Mouse (Mus musculus): ENCODE results near the gene Zfp879.
A peak's percentile ranks its signal among the peaks of the same experiment; 100 is the strongest.

Gene Zfp879

GRCm38 (mm10) chr11:50841023-50841735, at the start of gene Zfp879:
TSS of gene Zfp879 (minus strand) at chr11:50841552.
- peak; percentile 92 for DNase-seq (ENCODE audit: low spot score)

GRCm38 (mm10) chr11:50887390-50888128, 46.2 kb upstream of the Zfp879 start, which contains the start of gene Zfp454:
TSS of gene Zfp454 (minus strand) at chr11:50887651.
- peak; percentile 83 for DNase-seq (ENCODE audit: low spot score)

- no peak for DNase-seq (ENCODE audit: low spot score)
These were observed 45.6 kb upstream of the Zfp879 start for GRCm38 (mm10) chr11:50886933-50887293.

GRCm38 (mm10) chr11:50886231-50886932, 45.0 kb upstream of the Zfp879 start:
- no peak for DNase-seq (ENCODE audit: low spot score)

GRCm38 (mm10) chr11:50883756-50884155, 42.4 kb upstream of the Zfp879 start:
- DNase-seq (ENCODE audit: low spot score) = no peak

DNA sequence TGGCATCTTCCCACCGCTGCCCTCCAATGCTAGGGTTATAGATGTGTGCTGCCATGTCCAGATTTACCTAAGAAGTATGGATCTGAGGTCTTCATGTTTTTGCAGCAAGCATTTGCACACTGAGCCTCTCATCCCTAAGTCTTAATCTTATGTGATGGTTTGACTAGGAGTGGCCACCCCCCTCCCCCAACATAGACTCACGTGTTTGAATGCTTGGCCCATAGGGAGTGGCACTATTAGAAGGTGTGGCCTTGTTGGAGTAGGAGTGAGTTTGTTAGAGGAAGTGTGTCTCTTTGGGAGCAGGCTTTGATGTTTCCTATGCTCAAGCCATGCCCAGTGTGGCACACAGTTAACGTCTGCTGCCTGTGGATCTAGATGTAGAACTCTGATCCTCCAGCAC, 37.3 kb upstream of the Zfp879 start:
- no peak for DNase-seq (ENCODE audit: low spot score)

- DNase-seq (ENCODE audit: low spot score) = no peak
These were observed 9.7 kb upstream of the Zfp879 start for GRCm38 (mm10) chr11:50850989-50851601.

- DNase-seq (ENCODE audit: low spot score) = no peak
These were observed 8.9 kb upstream of the Zfp879 start, which contains the start of gene Grm6 for GRCm38 (mm10) chr11:50850177-50850735. TSS of gene Grm6 (plus strand) at chr11:50850685.

GRCm38 (mm10) chr11:50849310-50849709, 8.0 kb upstream of the Zfp879 start:
- DNase-seq (ENCODE audit: low spot score) = no peak

GRCm38 (mm10) chr11:50848520-50849137, 7.3 kb upstream of the Zfp879 start:
- no peak for DNase-seq (ENCODE audit: low spot score)

GRCm38 (mm10) chr11:50847047-50847446, 5.7 kb upstream of the Zfp879 start:
- DNase-seq (ENCODE audit: low spot score) = no peak

GRCm38 (mm10) chr11:50845951-50846350, 4.6 kb upstream of the Zfp879 start:
- no peak for DNase-seq (ENCODE audit: low spot score)

DNA sequence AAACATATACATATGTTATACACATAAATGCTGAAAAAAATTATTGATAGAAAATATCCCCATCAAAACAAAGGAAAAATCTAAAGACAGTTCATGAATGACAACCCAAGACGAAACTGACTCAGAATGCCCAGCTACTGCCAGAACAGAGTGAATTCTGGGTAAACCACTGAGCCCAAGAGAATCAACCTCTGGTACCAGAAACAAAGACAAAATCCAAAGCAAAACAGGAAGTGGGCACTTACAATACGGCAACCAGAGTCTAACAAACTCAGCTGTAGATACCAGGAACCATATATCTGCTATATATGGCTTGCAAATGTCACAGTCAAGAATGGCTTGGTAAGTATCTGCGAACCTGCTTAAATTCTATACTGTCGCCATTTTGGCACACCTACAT, 5.6 kb downstream of the Zfp879 start:
- no peak for DNase-seq (ENCODE audit: low spot score)

- peak; percentile 85 for DNase-seq (ENCODE audit: low spot score)
These were observed 14.1 kb downstream of the Zfp879 start, which contains the start of gene Zfp354c for GRCm38 (mm10) chr11:50827010-50827953. TSS of gene Zfp354c (minus strand) at chr11:50827724.

DNA sequence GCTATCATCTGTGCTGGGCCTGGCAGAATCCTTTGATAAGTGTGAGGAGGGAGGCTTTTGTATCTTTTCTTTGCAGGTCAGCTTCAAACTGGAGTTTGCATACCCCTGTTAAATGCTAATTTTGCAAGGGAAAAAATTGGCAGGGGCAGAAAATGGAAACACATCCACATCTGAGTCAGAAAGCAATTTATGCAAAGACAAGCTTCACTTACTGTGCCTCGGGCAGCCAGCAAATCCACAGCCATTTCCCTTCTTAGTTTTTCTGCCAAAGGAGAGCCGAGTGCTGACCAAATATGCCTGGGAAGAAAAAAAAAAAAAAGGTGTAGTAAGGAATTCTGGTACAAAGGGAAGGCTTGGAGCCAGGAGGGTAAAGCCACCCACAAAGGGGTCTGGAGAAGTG, 15.1 kb downstream of the Zfp879 start:
- DNase-seq (ENCODE audit: low spot score) = no peak

- no peak for DNase-seq (ENCODE audit: low spot score)
These were observed 27.1 kb downstream of the Zfp879 start for GRCm38 (mm10) chr11:50814233-50814632.

GRCm38 (mm10) chr11:50798836-50799235, 42.5 kb downstream of the Zfp879 start:
- DNase-seq (ENCODE audit: low spot score) = no peak

- DNase-seq (ENCODE audit: low spot score) = no peak
These were observed 43.7 kb downstream of the Zfp879 start for GRCm38 (mm10) chr11:50797674-50798073.
